Mouse (Mus musculus) lung, embryonic 14.5 days (tissue): ENCODE results near the gene Ghrhr. TPM values are rescaled to one million over a fixed set of nuclear protein-coding genes. Genes with fewer than 3 reads are reported as not detected.

ENCODE experiments used
- ATAC-seq: fragments of 200-750 bp; cut with Nextera tagmentation; 2 replicates; pipeline ENCODE4 v1.8.0; 2017; ENCODE audit warnings: mild to moderate bottlenecking, moderate TSS enrichment, moderate library complexity; ENCODE audit not compliant: insufficient read depth
- DNase-seq: peaks from one replicate; pipeline ENCODE4 v3.0.0-alpha.2; 2015
- H3K27ac ChIP-seq: fragments of 300-500 bp; sonication (generic); 2 replicates; pipeline ENCODE4 v1.5.1; 2014; ENCODE audit warnings: low read depth, mild to moderate bottlenecking, moderate library complexity
- H3K27me3 ChIP-seq: fragments of 300-500 bp; sonication (generic); 2 replicates; pipeline ENCODE4 v1.6.1; 2014; ENCODE audit warnings: low read length, control low read depth; ENCODE audit not compliant: insufficient read depth
- H3K36me3 ChIP-seq: fragments of 300-500 bp; sonication (generic); 2 replicates; pipeline ENCODE4 v1.6.1; 2014; ENCODE audit warnings: control low read depth; ENCODE audit not compliant: insufficient read depth
- H3K4me1 ChIP-seq: fragments of 300-500 bp; sonication (generic); 2 replicates; pipeline ENCODE4 v1.6.1; 2014; ENCODE audit warnings: antibody characterized with exemption, control low read depth; ENCODE audit not compliant: insufficient read depth
- H3K4me2 ChIP-seq: fragments of 300-500 bp; sonication (generic); 2 replicates; pipeline ENCODE4 v1.6.1; 2014; ENCODE audit warnings: mild to moderate bottlenecking
- H3K4me3 ChIP-seq: fragments of 300-500 bp; sonication (generic); 2 replicates; pipeline ENCODE4 v1.5.1; 2014; ENCODE audit warnings: low read depth, low read length
- H3K9ac ChIP-seq: fragments of 300-500 bp; sonication (generic); 2 replicates; pipeline ENCODE4 v1.6.1; 2014
- H3K9me3 ChIP-seq: fragments of 300-500 bp; sonication (generic); 2 replicates; pipeline ENCODE4 v1.6.1; 2016; ENCODE audit warnings: low read depth, low read length, control low read depth
- CTCF ChIP-seq: IDR thresholded peaks from 2 replicates; pipeline ENCODE4 v1.5.1; 2016; ENCODE audit warnings: antibody characterized with exemption, low read depth
- WGBS: fragments of 180-500 bp; shearing (Covaris S2); extraction: QIAGEN DNeasy Blood & Tissue Kit; methylation state at CpG from one replicate; pipeline ENCODE4 v1.1.7; 2014; 5-methylcytosine and 5-hydroxymethylcytosine counted together
- polyA plus RNA-seq: library from polyadenylated mRNA; unstranded; fragments of >200 nt; fragmentation: Nextera tagmentation; extraction: Ambion mirVana; gene quantifications from 2 replicates; pipeline ENCODE4 v1.2.1, GENCODE M21; 2014

The Ghrhr gene
- polyA plus RNA-seq, 1 experiment from 2014 or later: not detected

GRCm38 (mm10) chr6:55335989-55336514, 40.0 kb upstream of the Ghrhr start, which contains the start of gene Aqp1:
Aqp1 (plus strand) TSS chr6:55336432.
- peaks cover 24% of the 10 kb centered on the region for H3K4me1 ChIP-seq
- H3K27ac ChIP-seq: peak within 1 kb of the TSS; percentile 24; the same call in 1 of the 2 replicates
- H3K9me3 ChIP-seq: no peaks in the 10 kb centered on the region
- H3K36me3 ChIP-seq: no peaks in the 10 kb centered on the region
- TF ChIP-seq CTCF: no peak
- ATAC-seq: peak; percentile 88
- H3K9ac ChIP-seq: no peak within 1 kb of the TSS
- WGBS: 10% methylated on average over 12 of the region's 12 CpGs
- DNase-seq: peak; percentile 86
- no peaks in the 10 kb centered on the region for H3K27me3 ChIP-seq
- H3K4me2 ChIP-seq: peak within 1 kb of the TSS; percentile 40
- peak within 1 kb of the TSS; percentile 9 for H3K4me3 ChIP-seq

- peak overlapping the region; percentile 40 for H3K4me2 ChIP-seq
- peaks cover 31% of the 10 kb centered on the region for H3K4me1 ChIP-seq
- H3K9me3 ChIP-seq: no peaks in the 10 kb centered on the region
- no peaks in the 10 kb centered on the region for H3K36me3 ChIP-seq
- no peak for TF ChIP-seq CTCF
- WGBS: 77% methylated on average over 5 of the region's 5 CpGs
- DNase-seq: no peak
- no peak for ATAC-seq
- no peak overlapping the region for H3K9ac ChIP-seq
- H3K4me3 ChIP-seq: peak overlapping the region; percentile 18; the same call in 1 of the 2 replicates
- no peaks in the 10 kb centered on the region for H3K27me3 ChIP-seq
- H3K27ac ChIP-seq: no peak overlapping the region
Observed at GRCm38 (mm10) chr6:55337242-55337641, 38.9 kb upstream of the Ghrhr start.

DNA sequence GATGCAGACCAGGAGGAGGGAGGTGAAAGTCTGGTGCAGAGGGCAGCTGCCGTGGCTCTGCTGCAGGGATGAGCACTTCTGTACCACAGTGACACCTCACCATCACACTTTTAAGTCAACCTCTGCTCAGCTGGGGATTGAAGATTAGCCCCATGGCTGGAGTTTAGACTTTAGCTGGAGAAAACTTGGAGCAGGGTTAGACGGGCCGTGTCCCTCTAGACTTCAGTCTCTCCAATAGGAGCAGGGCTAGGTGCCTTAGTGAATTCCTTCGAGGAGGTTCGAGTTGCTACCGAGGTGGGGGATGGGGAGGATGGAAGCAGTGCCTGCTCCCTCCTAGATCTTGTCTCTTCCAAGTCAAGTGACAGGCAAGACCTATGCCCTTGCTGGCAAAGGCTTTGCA, 38.0 kb upstream of the Ghrhr start:
- Histone ChIP-seq H3K9me3 (no peaks in the 10 kb centered on the region), H3K27me3 (no peaks in the 10 kb centered on the region), H3K9ac (peak overlapping the region; percentile 20; the same call in 1 of the 2 replicates), H3K4me1 (peaks cover 39% of the 10 kb centered on the region), H3K4me3 (peak overlapping the region; percentile 18; the same call in 1 of the 2 replicates), H3K27ac (no peak overlapping the region), H3K36me3 (no peaks in the 10 kb centered on the region), H3K4me2 (peak overlapping the region; percentile 40)
- DNase-seq (no peak), ATAC-seq (no peak)
- WGBS: 30% methylated on average over 6 of the region's 6 CpGs
- no peak for TF ChIP-seq CTCF

DNA sequence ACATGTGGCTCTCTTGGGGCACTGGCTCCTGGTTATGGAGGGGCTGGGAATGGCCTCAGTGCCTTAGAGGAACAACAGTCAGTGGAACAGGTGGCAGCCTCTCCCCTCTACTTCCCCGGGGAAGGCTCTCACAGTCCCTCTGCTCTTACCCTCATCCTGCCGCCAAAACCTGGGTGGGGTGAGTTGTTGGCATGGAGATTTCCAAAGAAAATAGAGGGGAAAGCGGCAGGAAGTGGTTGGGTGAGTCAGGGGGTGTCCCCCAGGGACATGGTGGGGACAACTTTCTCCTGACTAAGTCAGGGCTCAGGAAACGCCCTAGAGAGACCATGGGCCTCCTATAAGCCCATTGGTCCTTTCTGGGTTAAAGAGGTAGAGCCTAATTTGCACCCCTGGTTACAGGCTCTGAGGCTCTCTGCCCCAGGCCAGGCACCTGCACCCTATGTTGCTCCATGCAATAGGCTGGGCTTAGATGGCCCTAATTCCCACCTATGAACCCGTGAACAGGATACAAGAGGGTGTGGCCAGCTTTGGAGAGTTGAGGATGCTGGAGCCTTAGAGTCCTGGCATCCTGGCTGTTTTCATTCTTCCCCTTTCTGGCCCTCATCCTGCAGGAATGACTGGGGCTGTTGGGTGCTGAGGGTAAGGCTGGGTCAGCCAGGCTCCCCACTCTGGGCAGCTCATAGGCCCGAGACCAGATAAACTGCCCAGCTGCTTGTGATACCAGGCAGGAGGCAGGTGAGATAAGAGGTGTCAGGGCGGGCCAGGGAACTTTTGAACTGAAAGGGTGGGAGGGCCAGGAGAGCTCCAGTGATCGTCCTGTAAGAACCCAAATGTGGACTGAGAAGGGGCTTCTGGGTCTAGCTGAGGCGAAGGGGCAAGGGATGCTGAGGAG, 36.9 kb upstream of the Ghrhr start:
- no peak for DNase-seq
- H3K27me3 ChIP-seq: no peaks in the 10 kb centered on the region
- H3K9ac ChIP-seq: no peak overlapping the region
- peaks cover 39% of the 10 kb centered on the region for H3K4me1 ChIP-seq
- H3K9me3 ChIP-seq: no peaks in the 10 kb centered on the region
- TF ChIP-seq CTCF: no peak
- H3K27ac ChIP-seq: no peak overlapping the region
- no peak overlapping the region for H3K4me3 ChIP-seq
- H3K36me3 ChIP-seq: no peaks in the 10 kb centered on the region
- 55% methylated on average over 9 of the region's 9 CpGs for WGBS
- H3K4me2 ChIP-seq: peak overlapping the region; percentile 4; the same call in 1 of the 2 replicates
- no peak for ATAC-seq

- Histone ChIP-seq H3K4me1 (peaks cover 30% of the 10 kb centered on the region), H3K27ac (peak overlapping the region; percentile 68)
- ATAC-seq: peak; percentile 68
Observed at GRCm38 (mm10) chr6:55341688-55342087, 34.4 kb upstream of the Ghrhr start.

GRCm38 (mm10) chr6:55342328-55342727, 33.8 kb upstream of the Ghrhr start:
- Histone ChIP-seq H3K4me2 (no peak overlapping the region), H3K36me3 (no peaks in the 10 kb centered on the region), H3K27ac (peak overlapping the region; percentile 80), H3K9ac (no peak overlapping the region; the same call in 1 of the 2 replicates), H3K27me3 (no peaks in the 10 kb centered on the region), H3K4me3 (no peak overlapping the region), H3K9me3 (no peaks in the 10 kb centered on the region), H3K4me1 (peaks cover 24% of the 10 kb centered on the region)
- TF ChIP-seq CTCF: no peak; the same call in 1 of the 2 replicates
- 34% methylated on average over 9 of the region's 9 CpGs for WGBS
- ATAC-seq (peak; percentile 48), DNase-seq (peak; percentile 58)

More at GRCm38 (mm10) chr6:55341688-55342087, 34.4 kb upstream of the Ghrhr start:
- 10% methylated on average over 5 of the region's 5 CpGs for WGBS
- no peaks in the 10 kb centered on the region for H3K36me3 ChIP-seq
- H3K9ac ChIP-seq: no peak overlapping the region
- H3K4me3 ChIP-seq: no peak overlapping the region
- TF ChIP-seq CTCF: no peak
- no peaks in the 10 kb centered on the region for H3K27me3 ChIP-seq
- H3K9me3 ChIP-seq: no peaks in the 10 kb centered on the region
- DNase-seq: peak; percentile 72
- no peak overlapping the region for H3K4me2 ChIP-seq

DNA sequence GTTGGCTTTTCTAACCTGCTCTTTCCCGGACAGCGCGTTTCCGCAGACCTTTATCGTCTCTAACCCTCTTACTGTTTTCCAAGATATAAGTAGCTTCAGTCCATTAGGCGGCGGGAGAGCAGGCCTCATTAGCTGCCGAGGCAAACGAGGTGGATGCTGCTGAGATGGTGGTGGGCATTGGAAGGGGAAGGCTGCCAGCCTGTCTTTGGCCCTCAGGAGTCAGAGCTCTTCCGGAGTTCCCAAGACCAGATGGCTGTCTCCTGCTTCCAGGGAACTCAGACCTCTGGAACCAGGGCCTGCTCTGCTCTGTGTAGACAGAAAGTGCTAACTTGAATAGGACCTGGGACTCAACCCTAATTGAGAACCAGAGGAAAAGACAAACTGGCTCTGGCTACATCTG, 32.6 kb upstream of the Ghrhr start:
- no peak overlapping the region for H3K4me2 ChIP-seq
- H3K9me3 ChIP-seq: no peaks in the 10 kb centered on the region
- H3K36me3 ChIP-seq: no peaks in the 10 kb centered on the region
- no peak overlapping the region for H3K27ac ChIP-seq
- no peak overlapping the region for H3K9ac ChIP-seq
- 82% methylated on average over 10 of the region's 10 CpGs for WGBS
- no peak for TF ChIP-seq CTCF
- no peak overlapping the region for H3K4me3 ChIP-seq
- DNase-seq (no peak), ATAC-seq (no peak)
- no peaks in the 10 kb centered on the region for H3K27me3 ChIP-seq
- H3K4me1 ChIP-seq: peaks cover 24% of the 10 kb centered on the region
